23 mouse cellular contexts compared by ENCODE assay signal in genomic region chr4:125658376-125658775, GRCm38 (mm10).
A peak's percentile ranks its signal among the peaks of the same experiment; 100 is the strongest.
DNase-seq lines count a peak whose midpoint lies in the region; ATAC-seq and TF ChIP-seq lines count a peak whose summit lies in the region.
"Had no signal": no experiment of that assay in that cellular context is flagged by ENCODE, and none has a peak within 500 bp of the region (broad histone marks: within the 10 kb centered on the region; RNA-seq: fewer than 3 reads in every experiment).

No protein-coding gene starts in this region.

- H3K4me3 ChIP-seq in forebrain, embryonic 10.5 days = no peak overlapping the region
- H3K4me3 ChIP-seq in forebrain, embryonic 16.5 days (replicated peaks; ENCODE audit: low read length) = no peak overlapping the region
- no peak overlapping the region for H3K4me3 ChIP-seq in midbrain, embryonic 10.5 days
- no peak overlapping the region for H3K4me3 ChIP-seq in midbrain, embryonic 16.5 days (ENCODE audit: low read depth, low read length)
- H3K4me3 ChIP-seq in midbrain, postnatal 0 days (ENCODE audit: low read depth, low read length) = no peak overlapping the region
- H3K4me3 ChIP-seq: heart, adult 2 months; heart, embryonic 13.5 days; limb, embryonic 15.5 days; neural tube, embryonic 12.5 days had no signal

- DNase-seq in forebrain, embryonic 10.5 days (ENCODE audit: extremely low spot score, low spot score) = no peak
- DNase-seq in midbrain, embryonic 10.5 days (ENCODE audit: low spot score) = peak; percentile 46
- peak; percentile 50 for DNase-seq in midbrain, postnatal 0 days (ENCODE audit: low spot score)
- no peak for DNase-seq in layer of hippocampus, adult 11-12 months (ENCODE audit: low spot score)
- DNase-seq in heart, adult 11 months = no peak
- DNase-seq in right cerebral cortex, adult 2 months (ENCODE audit: low spot score in 2 of 2) = no peak
- DNase-seq: adrenal gland, postnatal 10 days; cerebellum, adult 8-10 months; gastrocnemius, postnatal 14 days; heart, adult 2 months; heart, postnatal 14 days; kidney, postnatal 36 days; left cerebral cortex, postnatal 4 days; lung, embryonic 14.5 days; right cerebral cortex, postnatal 14 days; spleen, adult 18-20 months had no signal

- ATAC-seq in forebrain, embryonic 16.5 days = no peak
- ATAC-seq in midbrain, embryonic 16.5 days = no peak
- no peak for ATAC-seq in midbrain, postnatal 0 days (ENCODE audit: low FRiP score)
- ATAC-seq: intestine, postnatal 0 days had no signal

- H3K9me3 ChIP-seq in forebrain, embryonic 10.5 days = no peaks in the 10 kb centered on the region
- no peaks in the 10 kb centered on the region for H3K9me3 ChIP-seq in forebrain, embryonic 16.5 days (ENCODE audit: control insufficient read depth, low read length)
- H3K9me3 ChIP-seq in midbrain, embryonic 10.5 days (replicated peaks) = no peaks in the 10 kb centered on the region
- H3K9me3 ChIP-seq in midbrain, embryonic 16.5 days (replicated peaks; ENCODE audit: control insufficient read depth, low read length, poor library complexity, severe bottlenecking) = no peaks in the 10 kb centered on the region
- H3K9me3 ChIP-seq in midbrain, postnatal 0 days (ENCODE audit: low read length) = no peaks in the 10 kb centered on the region
- H3K9me3 ChIP-seq: heart, embryonic 13.5 days; limb, embryonic 15.5 days; neural tube, embryonic 12.5 days had no signal

- no peak for TF ChIP-seq CTCF in midbrain, postnatal 0 days (IDR thresholded peaks at IDR 0.05)

- no peaks in the 10 kb centered on the region for H3K36me3 ChIP-seq in forebrain, embryonic 10.5 days (replicated peaks)
- H3K36me3 ChIP-seq in forebrain, embryonic 16.5 days (ENCODE audit: control insufficient read depth, insufficient read depth) = no peaks in the 10 kb centered on the region
- H3K36me3 ChIP-seq in midbrain, embryonic 10.5 days = no peaks in the 10 kb centered on the region
- no peaks in the 10 kb centered on the region for H3K36me3 ChIP-seq in midbrain, embryonic 16.5 days (ENCODE audit: control insufficient read depth, insufficient read depth, low read length)
- no peaks in the 10 kb centered on the region for H3K36me3 ChIP-seq in midbrain, postnatal 0 days (ENCODE audit: insufficient read depth, low read length)
- H3K36me3 ChIP-seq: heart, embryonic 13.5 days; limb, embryonic 15.5 days; neural tube, embryonic 12.5 days had no signal

- no peaks in the 10 kb centered on the region for H3K27me3 ChIP-seq in forebrain, embryonic 10.5 days (ENCODE audit: poor library complexity, severe bottlenecking)
- no peaks in the 10 kb centered on the region for H3K27me3 ChIP-seq in forebrain, embryonic 16.5 days (replicated peaks; ENCODE audit: control insufficient read depth, insufficient read depth, low read length)
- peaks cover 22% of the 10 kb centered on the region; the same call in 1 of the 2 replicates for H3K27me3 ChIP-seq in midbrain, embryonic 10.5 days (ENCODE audit: low read depth, poor library complexity, severe bottlenecking)
- no peaks in the 10 kb centered on the region for H3K27me3 ChIP-seq in midbrain, embryonic 16.5 days (ENCODE audit: control insufficient read depth, insufficient read depth, low read depth, low read length)
- H3K27me3 ChIP-seq in midbrain, postnatal 0 days (ENCODE audit: insufficient read depth, low read length) = no peaks in the 10 kb centered on the region
- H3K27me3 ChIP-seq: heart, embryonic 13.5 days; limb, embryonic 15.5 days had no signal

- 29% methylated on average over 8 of the region's 8 CpGs for WGBS in forebrain, embryonic 10.5 days
- WGBS in forebrain, embryonic 16.5 days = 25% methylated on average over 8 of the region's 8 CpGs
- 22% methylated on average over 8 of the region's 8 CpGs for WGBS in midbrain, embryonic 10.5 days
- WGBS in midbrain, embryonic 16.5 days = 23% methylated on average over 8 of the region's 8 CpGs
- WGBS in midbrain, postnatal 0 days = 35% methylated on average over 8 of the region's 8 CpGs

- H3K4me1 ChIP-seq in forebrain, embryonic 10.5 days = peaks cover 23% of the 10 kb centered on the region
- no peaks in the 10 kb centered on the region for H3K4me1 ChIP-seq in forebrain, embryonic 16.5 days (replicated peaks; ENCODE audit: control insufficient read depth, insufficient read depth, low read length)
- H3K4me1 ChIP-seq in midbrain, embryonic 10.5 days = peaks cover 48% of the 10 kb centered on the region
- H3K4me1 ChIP-seq in midbrain, embryonic 16.5 days (ENCODE audit: control insufficient read depth, insufficient read depth, low read length) = peaks cover 9% of the 10 kb centered on the region
- peaks cover 3% of the 10 kb centered on the region; the same call in 1 of the 2 replicates for H3K4me1 ChIP-seq in midbrain, postnatal 0 days (ENCODE audit: insufficient read depth, low read length)
- H3K4me1 ChIP-seq: heart, embryonic 13.5 days; limb, embryonic 15.5 days had no signal

- H3K27ac ChIP-seq in forebrain, embryonic 10.5 days = 0 out of 2 replicates have a peak overlapping the region, but pooled peaks have one; percentile 33
- H3K27ac ChIP-seq in forebrain, embryonic 16.5 days (ENCODE audit: low read length) = no peak overlapping the region
- H3K27ac ChIP-seq in midbrain, embryonic 10.5 days (replicated peaks) = peak overlapping the region; percentile 59
- no peak overlapping the region for H3K27ac ChIP-seq in midbrain, embryonic 16.5 days (ENCODE audit: low read length)
- no peak overlapping the region for H3K27ac ChIP-seq in midbrain, postnatal 0 days (ENCODE audit: low read depth, low read length)
- H3K27ac ChIP-seq: heart, adult 2 months; heart, embryonic 13.5 days; limb, embryonic 15.5 days; liver, embryonic 14.5 days; neural tube, embryonic 12.5 days had no signal

- H3K9ac ChIP-seq in forebrain, embryonic 16.5 days (replicated peaks; ENCODE audit: low read depth, low read length) = no peak overlapping the region
- H3K9ac ChIP-seq in midbrain, embryonic 16.5 days (ENCODE audit: low read depth, low read length) = no peak overlapping the region
- no peak overlapping the region for H3K9ac ChIP-seq in midbrain, postnatal 0 days (replicated peaks; ENCODE audit: low read length, poor library complexity, severe bottlenecking)
- H3K9ac ChIP-seq: heart, embryonic 13.5 days; limb, embryonic 15.5 days; liver, embryonic 14.5 days; lung, embryonic 14.5 days; neural tube, embryonic 12.5 days had no signal

- no peak overlapping the region for H3K4me2 ChIP-seq in forebrain, embryonic 16.5 days (ENCODE audit: low read length)
- H3K4me2 ChIP-seq in midbrain, embryonic 16.5 days (ENCODE audit: low read length) = no peak overlapping the region
- H3K4me2 ChIP-seq in midbrain, postnatal 0 days (ENCODE audit: low read depth, low read length, poor library complexity, severe bottlenecking) = no peak overlapping the region
- H3K4me2 ChIP-seq: heart, embryonic 13.5 days; limb, embryonic 15.5 days; lung, embryonic 14.5 days; neural tube, embryonic 12.5 days had no signal

Comparison
In these comparisons a context has a peak if more than half of its experiments do, and no peak if none do; other contexts are left out.
1. H3K27ac ChIP-seq: peak in forebrain, embryonic 10.5 days (single experiment) and midbrain, embryonic 10.5 days (single experiment); none in forebrain, embryonic 16.5 days (single experiment), midbrain, embryonic 16.5 days (single experiment) and midbrain, postnatal 0 days (single experiment).
2. DNase-seq: peak in midbrain, embryonic 10.5 days (single experiment) and midbrain, postnatal 0 days (single experiment); none in forebrain, embryonic 10.5 days (single experiment), layer of hippocampus, adult 11-12 months (single experiment), heart, adult 11 months (single experiment) and right cerebral cortex, adult 2 months (0 of 2).